Mouse (Mus musculus) CH12.LX (cell line): ENCODE results near the gene Epha3.

Experiments
- CTCF ChIP-seq, 2 experiments: IDR thresholded peaks in 1 of 2; conservative IDR thresholded peaks in 1 of 2; 2 replicates each; pipeline ENCODE4 v1.5.1; 2011 to 2012; ENCODE audit warnings: low read depth in 2 of 2, low read length in 2 of 2, improper control_type of control experiment in 1 of 2, inconsistent platforms in 1 of 2, mild to moderate bottlenecking in 1 of 2, moderate library complexity in 1 of 2
- ETS1 ChIP-seq: conservative IDR thresholded peaks from 2 replicates; pipeline ENCODE4 v1.6.1; 2012; ENCODE audit warnings: low read depth, mild to moderate bottlenecking, inconsistent platforms, low read length, improper control_type of control experiment, moderate library complexity
- HCFC1 ChIP-seq: IDR thresholded peaks from 2 replicates; pipeline ENCODE4 v1.6.1; 2012; ENCODE audit warnings: low read depth, mild to moderate bottlenecking, inconsistent platforms, low read length, improper control_type of control experiment
- NELFE ChIP-seq: IDR thresholded peaks from 2 replicates; pipeline ENCODE4 v1.6.1; 2011; ENCODE audit warnings: low read depth, low read length, improper control_type of control experiment
- TBP ChIP-seq: conservative IDR thresholded peaks from 2 replicates; pipeline ENCODE4 v1.6.1; 2011; ENCODE audit warnings: low read depth, low read length, improper control_type of control experiment

- TF ChIP-seq CTCF (conservative IDR thresholded peaks at IDR 0.05 in 1 of 2, IDR thresholded peaks at IDR 0.05 in 1 of 2; ENCODE audit: low read depth in 2 of 2, low read length in 2 of 2) (no peak), ETS1 (no peak), NELFE (no peak), TBP (no peak), HCFC1 (no peak)
These were observed 144.7 kb downstream of the Epha3 start for GRCm38 (mm10) chr16:63719235-63719634.
